Mouse (Mus musculus) lung, adult 2 months (tissue): ENCODE data around the gene Kxd1.

ENCODE experiments used
- CTCF ChIP-seq: fragments of 200-500 bp; IDR thresholded peaks from 2 replicates; pipeline ENCODE4 v1.5.1; 2011; ENCODE audit warnings: mild to moderate bottlenecking, low read length, control low read depth; ENCODE audit not compliant: insufficient read depth
- POLR2A ChIP-seq: fragments of 200-500 bp; IDR thresholded peaks from 2 replicates; pipeline ENCODE4 v1.6.1; 2011; ENCODE audit warnings: low read depth, mild to moderate bottlenecking, control low read depth, low read length, borderline replicate concordance; ENCODE audit errors: extremely low read depth

- TF ChIP-seq CTCF = no peak
- no peak for TF ChIP-seq POLR2A
Measured at GRCm38 (mm10) chr8:70563763-70564387, 36.1 kb upstream of the Kxd1 start.
